Mouse (Mus musculus) CD4-positive, CD25-positive, alpha-beta regulatory T cell, adult 2 months (primary cell): Measurements from ENCODE around the gene Olfr524.

ENCODE experiments used
- DNase-seq: peaks from one replicate; pipeline ENCODE4 v3.0.0-alpha.2; 2012; ENCODE audit warnings: low read depth, low spot score

The Olfr524 gene

GRCm38 (mm10) chr7:140186646-140187620 lies 18.8 kb downstream of the Olfr524 start:
- DNase-seq, result peak; percentile 73

GRCm38 (mm10) chr7:140184206-140184605 lies 21.6 kb downstream of the Olfr524 start:
- no peak for DNase-seq

- DNase-seq, result no peak
Observed at GRCm38 (mm10) chr7:140180692-140181091, 25.1 kb downstream of the Olfr524 start.

- no peak for DNase-seq
Observed at GRCm38 (mm10) chr7:140179176-140179575, 26.6 kb downstream of the Olfr524 start.

GRCm38 (mm10) chr7:140172936-140173335 lies 32.8 kb downstream of the Olfr524 start, which contains the start of gene Olfr523:
Olfr523 (plus strand) TSS chr7:140173217.
- no peak for DNase-seq

GRCm38 (mm10) chr7:140170863-140171262 lies 34.9 kb downstream of the Olfr524 start:
- no peak for DNase-seq

- DNase-seq, result no peak
Observed at GRCm38 (mm10) chr7:140169386-140169785, 36.4 kb downstream of the Olfr524 start.

GRCm38 (mm10) chr7:140167950-140168349 lies 37.8 kb downstream of the Olfr524 start:
- no peak for DNase-seq

GRCm38 (mm10) chr7:140164664-140165063 lies 41.1 kb downstream of the Olfr524 start, which contains the start of gene Olfr522:
Olfr522 (minus strand) TSS chr7:140164764.
- no peak for DNase-seq

- DNase-seq, result no peak
Observed at GRCm38 (mm10) chr7:140160363-140160762, 45.4 kb downstream of the Olfr524 start.

GRCm38 (mm10) chr7:140154218-140154927 lies 51.4 kb downstream of the Olfr524 start, which contains the start of gene Sprn:
Sprn (minus strand) TSS chr7:140154877.
- DNase-seq, result no peak

GRCm38 (mm10) chr7:140153829-140154217 lies 51.9 kb downstream of the Olfr524 start:
- DNase-seq, result no peak

- no peak for DNase-seq
Observed at GRCm38 (mm10) chr7:140153383-140153782, 52.4 kb downstream of the Olfr524 start.
